Mouse (Mus musculus) liver, embryonic 13.5 days (tissue): Measurements from ENCODE around the gene Gpr62. TPM values are rescaled to one million over a fixed set of nuclear protein-coding genes. Genes with fewer than 3 reads are reported as not detected.
A peak's percentile ranks its signal among the peaks of the same experiment; 100 is the strongest.

Experiments
- ATAC-seq: fragments of 200-750 bp; cut with Nextera tagmentation; 2 replicates; pipeline ENCODE4 v1.8.0; 2017; ENCODE audit warnings: low read depth, mild to moderate bottlenecking, moderate number of reproducible peaks, moderate library complexity
- DNase-seq: peaks from one replicate; pipeline ENCODE4 v3.0.0; 2022
- H3K27ac ChIP-seq: fragments of 300-500 bp; sonication (generic); 2 replicates; pipeline ENCODE4 v1.5.1; 2015; ENCODE audit warnings: moderate library complexity, mild to moderate bottlenecking, inconsistent platforms
- H3K27me3 ChIP-seq: fragments of 300-500 bp; sonication (generic); 2 replicates; pipeline ENCODE4 v1.6.1; 2015; ENCODE audit warnings: mild to moderate bottlenecking, inconsistent platforms
- H3K36me3 ChIP-seq: fragments of 300-500 bp; sonication (generic); 2 replicates; pipeline ENCODE4 v1.6.1; 2015; ENCODE audit warnings: mild to moderate bottlenecking, inconsistent platforms
- H3K4me1 ChIP-seq: fragments of 300-500 bp; sonication (generic); replicated peaks from 2 replicates; pipeline ENCODE4 v1.6.1; 2015; ENCODE audit warnings: inconsistent platforms
- H3K4me2 ChIP-seq: fragments of 300-500 bp; sonication (generic); 2 replicates; pipeline ENCODE4 v1.6.1; 2015; ENCODE audit warnings: inconsistent platforms, mild to moderate bottlenecking, moderate library complexity
- H3K4me3 ChIP-seq: fragments of 300-500 bp; sonication (generic); replicated peaks from 2 replicates; pipeline ENCODE4 v1.5.1; 2015; ENCODE audit warnings: mild to moderate bottlenecking, inconsistent platforms
- H3K9ac ChIP-seq: fragments of 300-500 bp; sonication (generic); 2 replicates; pipeline ENCODE4 v1.6.1; 2015; ENCODE audit warnings: mild to moderate bottlenecking, inconsistent platforms
- H3K9me3 ChIP-seq: fragments of 300-500 bp; sonication (generic); replicated peaks from 2 replicates; pipeline ENCODE4 v1.6.1; 2016; ENCODE audit warnings: inconsistent platforms
- WGBS: fragments of 180-500 bp; shearing (Covaris S2); methylation state at CpG from one replicate; pipeline ENCODE4 v1.1.7; 2015; ENCODE audit not compliant: insufficient replicate concordance; 5-methylcytosine and 5-hydroxymethylcytosine counted together
- polyA plus RNA-seq: library from polyadenylated mRNA; unstranded; fragments of >200 nt; fragmentation: Nextera tagmentation; extraction: Ambion mirVana; gene quantifications from 2 replicates; pipeline ENCODE4 v1.2.1, GENCODE M21; 2015

Gene Gpr62
- polyA plus RNA-seq, 1 experiment from 2014 or later: not detected

DNA sequence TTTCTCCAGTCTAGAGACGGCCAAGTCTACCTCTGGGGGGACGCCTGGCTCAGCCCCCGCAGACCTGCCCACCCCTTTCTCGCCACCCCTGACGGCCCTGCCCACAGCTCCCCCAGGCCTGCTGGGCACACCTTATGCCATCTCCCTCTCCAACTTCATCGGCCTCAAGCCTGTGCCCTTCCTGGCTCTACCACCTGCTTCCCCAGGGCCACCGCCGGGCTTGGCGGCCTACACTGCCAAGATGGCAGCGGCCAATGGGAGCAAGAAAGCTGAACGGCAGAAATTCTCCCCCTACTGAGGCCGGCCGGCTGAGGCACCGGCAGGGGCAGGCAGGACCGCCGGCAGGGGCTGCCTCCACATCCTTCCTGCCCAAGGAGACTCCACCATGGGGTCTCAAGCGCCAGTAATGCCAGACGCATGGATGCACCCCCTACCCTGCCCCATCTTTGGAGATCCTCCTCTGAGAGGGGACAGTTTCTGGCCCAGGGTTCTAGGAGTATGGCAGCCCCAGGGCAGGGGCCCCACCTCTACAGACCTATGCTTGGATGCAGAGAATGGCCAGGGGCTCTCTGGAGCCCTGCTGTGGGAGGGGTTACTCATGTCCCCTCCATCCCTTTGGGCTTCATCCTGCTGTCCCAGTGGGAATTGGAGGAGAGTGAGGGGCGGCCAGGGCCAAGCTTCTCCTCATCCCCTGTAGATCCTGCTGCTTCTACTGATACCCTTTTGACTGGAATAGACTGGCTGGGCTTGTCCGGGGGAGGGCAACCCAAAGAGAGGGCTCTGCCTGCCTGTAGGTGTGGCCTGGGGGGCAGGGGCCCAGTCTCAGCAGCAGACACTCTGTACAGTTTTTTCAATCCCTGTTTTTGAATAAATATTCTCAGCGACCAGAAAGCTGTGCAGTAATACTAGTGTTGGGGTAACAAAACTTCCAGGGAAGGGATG is 2.3 kb downstream of the Gpr62 start:
- peaks cover 11% of the 10 kb centered on the region for H3K36me3 ChIP-seq
- WGBS: 81% methylated on average over 21 of the region's 21 CpGs

DNA sequence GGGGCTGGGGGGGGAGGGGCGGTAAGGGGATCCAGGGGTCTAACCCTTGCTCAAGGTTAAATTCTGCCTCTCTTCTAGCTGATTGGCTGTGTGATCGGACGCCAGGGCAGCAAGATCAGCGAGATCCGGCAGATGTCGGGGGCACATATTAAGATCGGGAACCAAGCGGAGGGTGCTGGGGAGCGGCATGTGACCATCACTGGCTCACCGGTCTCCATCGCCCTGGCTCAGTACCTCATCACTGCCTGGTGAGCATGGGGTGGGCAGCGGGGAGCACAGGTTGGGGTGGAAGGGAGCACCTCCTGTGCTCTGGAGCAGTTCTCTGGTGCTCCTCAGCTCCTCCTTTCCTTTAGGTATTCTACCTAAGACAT is 3.3 kb downstream of the Gpr62 start:
- no peaks in the 10 kb centered on the region for H3K9me3 ChIP-seq
- 87% methylated on average over 12 of the region's 12 CpGs for WGBS

More for the DNA sequence above, 2.3 kb downstream of the Gpr62 start:
- no peak for DNase-seq
- Histone ChIP-seq H3K27ac (no peak overlapping the region), H3K27me3 (peaks cover 40% of the 10 kb centered on the region), H3K4me1 (peaks cover 16% of the 10 kb centered on the region), H3K4me3 (no peak overlapping the region), H3K4me2 (no peak overlapping the region), H3K9me3 (no peaks in the 10 kb centered on the region), H3K9ac (no peak overlapping the region)
- ATAC-seq: no peak

DNA sequence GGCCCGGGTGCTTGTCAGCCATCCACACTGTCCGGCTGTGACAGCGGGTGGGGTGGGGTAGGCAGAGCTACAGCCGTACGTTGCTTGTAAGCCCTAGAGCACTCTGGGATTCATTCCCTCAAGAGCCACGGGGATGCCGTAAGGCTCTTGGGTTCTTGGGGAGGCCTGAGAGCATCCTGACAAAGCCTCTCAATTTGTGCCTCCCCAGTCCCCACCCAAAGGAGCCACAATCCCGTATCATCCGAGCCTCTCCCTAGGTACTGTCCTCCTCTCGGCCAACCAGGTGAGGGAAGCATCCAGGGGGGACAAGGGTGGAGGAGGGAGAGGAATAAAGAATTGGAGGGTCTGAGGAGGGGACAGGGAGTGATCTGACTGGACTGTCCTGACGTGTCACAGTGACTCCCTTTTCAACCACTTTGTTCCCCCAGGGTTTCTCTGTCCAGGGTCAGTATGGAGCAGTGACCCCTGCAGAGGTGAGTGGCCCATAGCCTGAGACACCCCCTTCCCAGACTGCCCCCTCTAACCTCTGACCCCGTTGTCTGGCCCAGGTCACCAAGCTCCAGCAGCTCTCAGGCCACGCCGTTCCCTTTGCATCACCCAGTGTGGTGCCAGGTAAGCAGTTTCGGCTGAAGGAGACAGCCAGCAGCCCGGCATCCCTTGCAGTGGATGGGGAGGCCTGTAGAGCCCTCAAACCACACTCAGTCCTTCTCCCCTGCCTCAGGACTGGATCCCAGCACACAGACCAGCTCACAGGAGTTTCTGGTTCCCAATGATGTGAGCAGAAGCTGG is 3.9 kb downstream of the Gpr62 start:
- H3K4me1 ChIP-seq: peaks cover 18% of the 10 kb centered on the region
- peaks cover 36% of the 10 kb centered on the region for H3K27me3 ChIP-seq
- H3K27ac ChIP-seq: no peak overlapping the region
- no peaks in the 10 kb centered on the region for H3K9me3 ChIP-seq
- ATAC-seq (no peak), DNase-seq (no peak)
- no peak overlapping the region for H3K9ac ChIP-seq
- H3K4me3 ChIP-seq: no peak overlapping the region
- H3K36me3 ChIP-seq: peaks cover 11% of the 10 kb centered on the region
- 78% methylated on average over 16 of the region's 16 CpGs for whole genome bisulfite sequencing
- H3K4me2 ChIP-seq: no peak overlapping the region

More for the DNA sequence above, 3.3 kb downstream of the Gpr62 start:
- H3K27ac ChIP-seq: no peak overlapping the region
- H3K36me3 ChIP-seq: peaks cover 11% of the 10 kb centered on the region
- H3K27me3 ChIP-seq: peaks cover 40% of the 10 kb centered on the region
- H3K9ac ChIP-seq: no peak overlapping the region
- no peak for ATAC-seq
- DNase-seq: no peak
- H3K4me2 ChIP-seq: no peak overlapping the region
- H3K4me3 ChIP-seq: no peak overlapping the region
- peaks cover 16% of the 10 kb centered on the region for H3K4me1 ChIP-seq

DNA sequence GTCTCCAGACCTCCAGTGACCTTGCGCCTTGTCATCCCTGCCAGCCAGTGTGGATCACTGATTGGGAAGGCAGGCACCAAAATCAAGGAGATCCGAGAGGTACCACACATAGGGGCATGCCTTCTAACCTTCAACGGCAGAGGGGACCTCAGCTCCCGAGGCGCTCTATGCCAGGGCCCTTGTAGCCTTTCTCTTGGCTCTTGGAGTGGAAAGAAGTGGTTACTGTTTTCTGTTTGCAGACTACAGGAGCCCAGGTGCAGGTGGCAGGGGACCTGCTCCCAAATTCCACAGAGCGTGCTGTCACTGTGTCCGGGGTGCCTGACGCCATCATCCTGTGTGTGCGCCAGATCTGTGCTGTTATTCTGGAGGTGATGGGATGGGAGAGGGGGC is 4.7 kb downstream of the Gpr62 start:
- Histone ChIP-seq H3K9ac (no peak overlapping the region), H3K9me3 (no peaks in the 10 kb centered on the region), H3K27me3 (peaks cover 30% of the 10 kb centered on the region), H3K4me3 (no peak overlapping the region), H3K27ac (no peak overlapping the region), H3K4me2 (no peak overlapping the region), H3K36me3 (peaks cover 11% of the 10 kb centered on the region), H3K4me1 (peaks cover 25% of the 10 kb centered on the region)
- 81% methylated on average over 9 of the region's 9 CpGs for whole genome bisulfite sequencing
- ATAC-seq (no peak), DNase-seq (no peak)

DNA sequence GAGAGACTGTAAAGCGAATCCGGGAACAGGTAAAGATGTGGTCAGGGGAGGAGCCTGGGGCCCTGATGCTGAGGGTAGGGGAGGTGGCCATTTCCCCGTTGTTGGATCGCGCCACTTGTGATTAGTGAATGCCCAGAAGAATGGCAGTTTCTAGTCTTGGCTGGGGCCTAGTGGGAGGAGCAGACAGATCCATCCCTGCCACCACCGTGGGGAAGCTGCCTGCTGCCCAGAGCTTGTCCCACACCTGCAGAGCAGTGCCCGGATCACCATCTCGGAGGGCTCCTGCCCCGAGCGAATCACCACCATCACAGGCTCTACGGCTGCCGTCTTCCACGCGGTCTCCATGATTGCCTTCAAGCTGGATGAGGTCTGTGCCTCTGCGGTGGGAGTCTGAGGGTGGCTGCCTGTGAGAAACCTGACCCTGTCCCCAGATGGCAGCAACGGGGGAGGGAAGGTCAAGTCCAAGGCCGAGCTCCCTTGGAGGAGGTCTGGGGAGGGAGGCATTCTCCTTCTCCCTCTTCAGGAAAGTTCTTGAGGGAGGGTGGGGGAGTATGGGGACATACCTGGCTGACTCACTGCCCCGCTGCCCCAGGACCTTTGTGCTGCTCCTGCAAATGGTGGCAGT is 5.2 kb downstream of the Gpr62 start:
- ATAC-seq (no peak), DNase-seq (no peak)
- Histone ChIP-seq H3K9ac (no peak overlapping the region), H3K4me1 (peaks cover 26% of the 10 kb centered on the region), H3K4me2 (no peak overlapping the region), H3K27me3 (peaks cover 25% of the 10 kb centered on the region), H3K4me3 (no peak overlapping the region), H3K36me3 (peaks cover 11% of the 10 kb centered on the region), H3K9me3 (no peaks in the 10 kb centered on the region), H3K27ac (no peak overlapping the region)
- 77% methylated on average over 18 of the region's 18 CpGs for whole genome bisulfite sequencing

DNA sequence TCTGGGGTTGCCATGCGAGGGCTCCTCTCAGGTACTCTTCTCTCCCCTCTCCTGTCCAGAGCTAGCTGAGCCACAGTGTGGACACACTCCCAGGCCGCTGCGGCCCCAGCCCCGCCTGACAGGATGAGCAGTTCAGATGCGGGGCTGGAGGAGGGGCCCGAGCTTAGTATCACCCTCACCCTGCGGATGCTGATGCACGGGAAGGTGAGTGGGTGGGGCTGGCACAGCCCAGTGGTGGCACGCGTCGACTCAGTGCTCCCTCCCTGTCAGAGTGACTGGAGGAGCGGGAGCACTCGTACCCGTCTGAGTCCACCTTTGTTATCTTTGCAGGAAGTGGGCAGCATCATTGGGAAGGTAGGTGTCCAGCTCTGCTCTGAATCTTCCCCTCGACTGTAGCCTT is 5.8 kb downstream of the Gpr62 start:
- ATAC-seq (no peak), DNase-seq (no peak)
- H3K36me3 ChIP-seq: peaks cover 11% of the 10 kb centered on the region
- no peak overlapping the region for H3K4me2 ChIP-seq
- H3K4me1 ChIP-seq: peaks cover 26% of the 10 kb centered on the region
- no peak overlapping the region for H3K9ac ChIP-seq
- H3K4me3 ChIP-seq: no peak overlapping the region
- peaks cover 22% of the 10 kb centered on the region for H3K27me3 ChIP-seq
- WGBS: 75% methylated on average over 15 of the region's 15 CpGs
- no peak overlapping the region for H3K27ac ChIP-seq
- no peaks in the 10 kb centered on the region for H3K9me3 ChIP-seq

DNA sequence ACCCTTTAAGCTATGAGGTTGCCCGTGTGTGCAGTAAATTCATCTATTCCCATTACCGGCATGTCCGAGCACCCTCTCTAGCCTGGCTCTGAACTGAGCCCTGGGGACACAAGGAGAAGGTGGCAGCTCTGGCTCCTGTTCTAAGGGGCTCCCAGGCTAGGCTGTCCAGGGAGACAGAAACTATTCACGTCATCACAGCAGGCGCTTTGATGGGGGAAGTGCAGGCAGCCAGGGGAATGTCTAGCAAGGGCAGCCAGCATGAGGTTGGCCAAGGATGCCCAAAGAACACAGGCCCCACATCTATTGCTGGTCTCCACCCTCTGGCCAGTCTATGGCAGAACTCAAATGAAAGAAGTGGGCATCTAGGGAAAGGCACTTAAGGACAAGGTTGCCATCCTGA is 7.8 kb downstream of the Gpr62 start:
- H3K4me2 ChIP-seq: no peak overlapping the region
- H3K36me3 ChIP-seq: peaks cover 11% of the 10 kb centered on the region
- no peaks in the 10 kb centered on the region for H3K9me3 ChIP-seq
- no peak overlapping the region for H3K4me3 ChIP-seq
- H3K27me3 ChIP-seq: peaks cover 22% of the 10 kb centered on the region
- H3K4me1 ChIP-seq: peaks cover 39% of the 10 kb centered on the region
- no peak overlapping the region for H3K9ac ChIP-seq
- no peak for ATAC-seq
- WGBS: 76% methylated on average over 5 of the region's 5 CpGs
- DNase-seq: no peak
- H3K27ac ChIP-seq: no peak overlapping the region

DNA sequence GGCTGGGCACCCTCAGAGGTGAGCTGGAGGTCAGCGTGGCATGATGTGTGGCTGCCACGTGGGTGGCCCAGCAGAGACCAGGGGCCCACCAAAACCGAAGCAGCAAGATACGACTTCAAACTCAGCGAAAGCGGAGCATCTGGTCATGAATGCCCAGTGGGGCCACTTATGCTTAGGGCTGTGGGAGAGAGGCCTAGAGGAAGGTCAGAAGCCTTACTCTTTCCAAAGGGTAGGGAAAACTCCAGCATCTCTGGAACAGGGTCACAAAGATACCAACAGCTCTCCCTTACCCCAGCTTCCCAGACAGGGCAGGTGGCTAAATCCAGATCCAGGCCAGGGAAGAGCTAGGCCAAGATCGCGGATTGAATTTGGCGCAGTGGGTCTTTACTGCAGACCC is 8.6 kb downstream of the Gpr62 start:
- H3K27me3 ChIP-seq: peaks cover 30% of the 10 kb centered on the region
- no peak for ATAC-seq
- peaks cover 46% of the 10 kb centered on the region for H3K4me1 ChIP-seq
- H3K4me3 ChIP-seq: no peak overlapping the region
- H3K36me3 ChIP-seq: peaks cover 9% of the 10 kb centered on the region
- WGBS: 72% methylated on average over 9 of the region's 9 CpGs
- no peak for DNase-seq
- H3K9ac ChIP-seq: no peak overlapping the region
- H3K27ac ChIP-seq: no peak overlapping the region
- H3K4me2 ChIP-seq: no peak overlapping the region
- H3K9me3 ChIP-seq: no peaks in the 10 kb centered on the region

DNA sequence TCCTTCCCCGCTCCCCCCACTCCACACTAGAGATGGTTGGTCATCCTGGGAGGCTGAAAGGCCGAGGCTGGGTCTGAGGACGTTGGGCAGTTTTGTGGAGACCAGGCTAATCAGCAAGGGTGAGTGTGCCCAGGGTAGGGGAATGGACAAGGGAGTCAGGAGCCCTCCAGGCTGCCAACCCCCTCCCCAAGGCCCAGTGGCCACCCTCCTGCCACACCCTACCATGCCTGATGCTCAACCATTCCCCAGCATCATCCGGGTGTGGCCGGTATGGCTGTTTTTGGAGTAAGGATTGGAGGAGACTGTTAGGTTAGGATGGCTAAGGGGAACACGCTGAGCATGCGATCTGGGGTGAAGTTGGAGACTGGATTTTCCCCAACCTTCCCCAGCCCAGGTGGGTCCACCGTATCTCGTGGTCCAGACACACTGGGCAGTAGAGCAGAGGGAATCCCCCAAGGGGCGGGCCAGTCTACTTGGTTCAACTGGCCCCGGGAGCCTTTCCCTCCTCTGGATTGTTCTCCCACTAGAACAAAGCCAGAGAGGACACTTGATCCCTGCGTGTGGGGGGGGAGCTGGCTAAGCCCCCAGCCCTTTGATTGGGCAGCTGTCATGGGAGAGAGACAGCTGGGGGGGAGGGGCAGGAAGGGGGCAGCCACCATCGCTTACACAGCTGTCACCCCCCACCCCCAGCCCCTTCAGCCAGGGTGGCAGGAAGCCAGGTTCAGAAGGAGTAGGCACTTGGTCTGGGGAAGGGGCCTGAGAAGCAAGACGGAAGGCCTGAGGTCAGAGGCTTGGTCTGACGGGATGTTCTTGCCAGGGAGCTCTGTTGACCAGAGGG is 9.2 kb downstream of the Gpr62 start:
- 65% methylated on average over 15 of the region's 15 CpGs for WGBS
- ATAC-seq: no peak
- Histone ChIP-seq H3K9me3 (no peaks in the 10 kb centered on the region), H3K4me3 (no peak overlapping the region), H3K36me3 (peaks cover 5% of the 10 kb centered on the region; the same call in 1 of the 2 replicates), H3K27ac (no peak overlapping the region), H3K27me3 (peaks cover 36% of the 10 kb centered on the region), H3K4me1 (peaks cover 51% of the 10 kb centered on the region), H3K9ac (no peak overlapping the region), H3K4me2 (no peak overlapping the region)
- no peak for DNase-seq

DNA sequence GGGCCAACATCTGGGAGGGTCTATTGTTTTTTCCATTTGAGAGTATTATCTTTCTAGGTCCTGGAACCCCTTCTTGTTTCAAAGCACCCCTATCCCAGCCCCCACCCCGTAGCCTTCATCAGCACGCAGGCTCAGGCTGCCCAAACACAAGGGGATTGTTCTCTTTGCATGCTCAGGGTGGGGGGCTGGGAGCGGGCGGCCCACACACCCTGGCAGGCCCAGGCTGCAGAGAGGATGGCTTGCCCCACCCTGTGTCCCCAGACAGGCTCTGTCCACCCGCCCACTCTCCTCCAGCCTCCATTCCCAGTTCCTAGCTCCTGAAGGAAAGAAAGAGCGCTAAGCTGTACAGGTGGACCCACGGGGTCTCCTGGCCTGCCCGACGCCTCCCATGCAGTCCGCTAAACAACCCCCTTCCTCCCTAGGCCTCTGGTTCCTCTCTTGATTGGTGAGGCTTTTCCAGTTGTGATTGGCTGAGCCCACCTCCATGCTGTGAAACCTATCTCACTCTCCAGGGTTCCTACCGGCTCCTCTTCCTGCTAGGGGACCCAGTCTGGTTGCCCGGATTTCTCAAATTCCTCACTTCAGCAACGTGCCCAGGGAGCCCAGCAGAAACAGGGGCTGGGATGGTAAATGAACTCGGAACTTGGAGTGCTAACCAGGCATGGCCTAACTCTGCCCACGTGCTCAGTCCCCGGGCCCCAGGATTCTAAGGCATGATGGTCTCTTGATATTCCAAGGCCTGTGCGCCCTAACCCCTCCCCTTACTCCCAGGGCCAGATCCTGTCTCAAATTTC is 10.7 kb downstream of the Gpr62 start:
- no peak for DNase-seq
- no peak for ATAC-seq
- peak overlapping the region; percentile 53; the same call in 1 of the 2 replicates for H3K27ac ChIP-seq

More for the DNA sequence above, 10.7 kb downstream of the Gpr62 start:
- H3K27me3 ChIP-seq: peaks cover 48% of the 10 kb centered on the region
- H3K9me3 ChIP-seq: no peaks in the 10 kb centered on the region
- H3K9ac ChIP-seq: peak overlapping the region; percentile 70
- H3K4me2 ChIP-seq: peak overlapping the region; percentile 87
- peaks cover 66% of the 10 kb centered on the region for H3K4me1 ChIP-seq
- 0 out of 2 replicates have a peak, but pooled peaks cover 2% of the 10 kb centered on the region for H3K36me3 ChIP-seq
- WGBS: 19% methylated on average over 17 of the region's 17 CpGs
- peak overlapping the region; percentile 66 for H3K4me3 ChIP-seq
